Mouse (Mus musculus) lung, postnatal 10 days (tissue): ENCODE data around the gene Aldh16a1.

Source experiments
- DNase-seq: peaks from one replicate; pipeline ENCODE4 v3.0.0; 2021

Aldh16a1 gene

GRCm38 (mm10) chr7:45154096-45154992 is at the start of gene Aldh16a1, which contains the start of gene Pih1d1:
Gene Aldh16a1, minus strand, starts transcription at chr7:45154584.
Gene Pih1d1, plus strand, starts transcription at chr7:45154303.
- peak; percentile 98 for DNase-seq

- DNase-seq = no peak
These were observed 48.3 kb upstream of the Aldh16a1 start for GRCm38 (mm10) chr7:45202654-45203053.

DNA sequence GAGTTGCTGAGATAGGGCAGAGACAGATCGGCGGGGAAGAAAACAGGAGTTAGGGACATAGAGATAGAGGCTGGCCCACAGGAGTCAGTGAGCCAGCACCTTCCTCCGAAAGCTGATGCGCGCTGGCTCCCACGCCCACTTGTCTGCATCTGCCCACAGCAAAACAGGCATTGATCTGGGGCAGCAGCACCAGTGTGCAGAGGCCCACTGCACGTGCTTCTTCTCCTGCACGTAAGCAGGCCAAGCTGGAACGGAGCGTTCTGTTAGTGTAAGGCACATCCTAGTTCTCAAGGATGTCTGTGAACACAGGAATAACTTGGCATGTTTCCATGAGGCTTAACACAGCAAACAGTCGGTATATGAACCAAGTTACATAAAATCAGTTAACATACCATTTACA is 44.6 kb upstream of the Aldh16a1 start:
- DNase-seq = no peak

- peak; percentile 87 for DNase-seq
These were observed 44.1 kb upstream of the Aldh16a1 start for GRCm38 (mm10) chr7:45198435-45198834.

DNA sequence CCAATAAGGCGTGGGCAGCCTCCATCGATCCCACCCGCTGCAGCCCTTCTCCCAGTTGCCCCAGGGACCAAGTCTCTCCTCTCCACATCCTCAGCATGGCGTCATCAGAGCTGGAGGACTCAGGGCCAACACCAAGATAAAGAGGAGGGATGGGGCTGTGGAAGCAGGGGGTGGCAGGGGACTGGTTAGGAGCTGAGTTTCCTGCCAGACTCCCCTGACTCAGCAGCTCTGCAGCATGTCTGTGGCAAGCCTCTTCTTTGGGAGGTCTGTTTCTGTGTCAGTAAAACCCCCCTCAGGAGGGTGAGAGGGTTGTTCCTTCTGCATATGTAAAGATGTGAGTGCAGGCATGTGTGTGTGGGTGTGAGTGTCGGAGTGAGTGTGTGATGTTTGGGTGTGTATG is 42.6 kb upstream of the Aldh16a1 start:
- no peak for DNase-seq

GRCm38 (mm10) chr7:45196176-45196535 is 41.8 kb upstream of the Aldh16a1 start:
- no peak for DNase-seq

- DNase-seq = no peak
These were observed 41.2 kb upstream of the Aldh16a1 start for GRCm38 (mm10) chr7:45195341-45196175.

- DNase-seq = no peak
These were observed 39.7 kb upstream of the Aldh16a1 start for GRCm38 (mm10) chr7:45193871-45194785.

- no peak for DNase-seq
These were observed 39.0 kb upstream of the Aldh16a1 start for GRCm38 (mm10) chr7:45193406-45193805.

DNA sequence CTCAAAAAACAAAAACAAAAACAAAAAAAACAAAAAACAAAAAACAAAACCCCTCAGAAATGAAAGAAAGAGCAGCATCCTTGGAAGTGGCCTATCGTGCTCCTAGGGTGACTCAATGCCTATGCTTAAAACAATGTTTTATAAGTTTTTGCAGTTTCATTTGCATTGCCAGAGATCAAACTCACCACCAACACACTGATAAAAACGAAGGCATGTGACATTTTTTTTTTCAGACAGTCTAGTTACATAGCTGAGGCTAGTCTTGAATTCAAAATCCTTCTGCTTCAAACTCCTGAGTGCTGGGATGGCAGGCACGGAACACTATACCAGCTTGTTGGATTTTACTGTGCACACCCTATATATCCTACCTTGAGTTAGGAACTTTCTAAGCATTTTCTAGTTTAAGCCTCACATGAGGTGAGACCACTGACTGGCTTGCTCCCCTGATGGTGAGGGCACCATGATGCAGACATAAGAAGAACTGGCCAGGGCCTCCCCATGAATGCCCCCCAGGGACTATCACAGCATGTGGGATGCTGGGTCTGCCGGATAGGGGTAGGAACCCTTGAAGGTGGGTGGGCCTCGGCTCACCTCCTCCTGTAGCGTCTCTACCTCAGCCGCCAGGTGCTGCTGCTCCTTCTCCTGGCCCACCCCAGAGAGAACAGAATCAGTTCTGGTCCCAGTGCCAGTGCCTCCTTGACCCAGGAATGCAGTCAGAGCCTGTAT is 38.4 kb upstream of the Aldh16a1 start:
- no peak for DNase-seq

DNA sequence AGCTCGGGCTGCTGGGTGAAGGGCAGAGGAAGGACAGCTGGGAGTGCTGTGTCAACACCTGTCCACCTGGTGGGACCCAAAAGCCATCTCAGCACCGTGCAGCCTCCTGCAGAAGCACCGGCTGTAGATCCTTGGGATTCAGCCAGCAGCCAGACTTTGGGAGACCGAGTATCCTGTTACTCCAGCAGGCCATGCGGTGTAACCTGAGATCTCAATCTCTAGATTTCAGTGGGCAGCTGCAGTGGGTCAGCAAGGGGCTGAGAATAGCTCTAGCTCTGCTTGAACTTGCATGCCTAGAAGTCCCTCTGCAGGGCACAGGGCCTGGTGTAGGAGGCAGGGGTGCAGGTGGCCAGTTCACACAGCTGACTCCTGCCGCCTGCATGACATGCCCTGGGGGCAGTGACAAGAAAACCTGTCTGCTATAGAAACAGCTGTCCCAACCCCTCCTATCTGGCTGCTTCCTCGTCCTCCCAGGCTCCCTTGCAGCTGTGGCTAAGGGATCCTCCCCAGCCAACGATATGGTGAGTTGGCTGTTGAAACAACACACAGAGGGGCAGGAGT is 37.5 kb upstream of the Aldh16a1 start:
- no peak for DNase-seq

DNA sequence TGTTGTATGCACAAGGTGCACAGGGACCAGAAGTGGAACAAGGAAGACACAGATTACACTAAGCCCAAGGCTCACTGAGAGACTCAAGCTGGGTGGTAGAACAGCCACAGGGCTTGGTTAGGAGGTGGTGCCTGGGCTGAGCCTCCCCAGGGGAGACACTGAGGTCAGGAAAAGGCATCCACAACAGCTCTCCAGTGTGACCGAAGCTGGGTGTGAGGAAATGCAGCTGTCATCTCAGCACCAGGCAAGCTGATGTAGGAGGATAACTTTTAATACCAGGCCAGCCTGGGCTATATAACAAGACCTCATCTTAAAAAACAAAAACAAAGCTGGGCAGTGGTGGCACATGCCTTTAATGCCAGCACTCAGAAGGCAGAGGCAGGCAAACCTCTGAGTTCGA is 36.8 kb upstream of the Aldh16a1 start:
- DNase-seq = no peak

DNA sequence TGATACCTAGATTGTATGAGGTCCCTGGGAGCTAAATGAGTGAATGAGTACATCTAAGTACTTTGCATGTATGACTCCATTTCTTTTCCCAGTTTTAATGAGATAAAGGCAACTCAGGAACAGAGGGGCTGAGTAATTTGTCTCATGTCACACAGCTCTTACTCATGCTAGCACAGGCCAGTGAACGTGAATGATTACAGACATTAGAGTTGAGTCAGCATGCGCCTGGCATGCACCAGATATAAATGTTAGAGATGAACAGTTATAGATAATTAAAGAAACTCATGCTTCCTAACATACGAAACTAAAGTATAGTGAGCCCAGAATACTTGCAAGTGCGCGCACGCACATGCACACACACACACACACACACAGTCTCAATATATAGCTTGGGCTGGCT is 35.8 kb upstream of the Aldh16a1 start:
- DNase-seq = no peak

DNA sequence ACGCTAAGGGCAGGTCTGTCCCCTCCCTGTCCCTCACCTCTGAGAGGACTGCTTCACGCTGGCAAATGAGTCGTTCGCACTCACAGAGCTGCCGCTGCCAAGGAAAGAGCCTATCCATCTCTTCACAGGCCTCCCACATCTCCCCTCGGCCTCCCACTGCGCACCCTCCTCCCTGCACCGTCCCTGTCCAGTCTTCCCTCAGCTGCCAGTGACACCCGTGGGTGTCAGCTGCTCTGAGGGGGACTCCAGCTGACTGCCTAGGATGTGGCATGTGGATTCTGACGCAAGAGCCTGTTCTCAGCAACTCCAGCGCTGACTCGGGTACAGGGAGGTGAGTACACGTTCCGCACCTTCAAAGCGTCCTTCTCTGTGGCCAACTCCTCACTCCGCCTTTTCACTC is 35.2 kb upstream of the Aldh16a1 start:
- no peak for DNase-seq

DNA sequence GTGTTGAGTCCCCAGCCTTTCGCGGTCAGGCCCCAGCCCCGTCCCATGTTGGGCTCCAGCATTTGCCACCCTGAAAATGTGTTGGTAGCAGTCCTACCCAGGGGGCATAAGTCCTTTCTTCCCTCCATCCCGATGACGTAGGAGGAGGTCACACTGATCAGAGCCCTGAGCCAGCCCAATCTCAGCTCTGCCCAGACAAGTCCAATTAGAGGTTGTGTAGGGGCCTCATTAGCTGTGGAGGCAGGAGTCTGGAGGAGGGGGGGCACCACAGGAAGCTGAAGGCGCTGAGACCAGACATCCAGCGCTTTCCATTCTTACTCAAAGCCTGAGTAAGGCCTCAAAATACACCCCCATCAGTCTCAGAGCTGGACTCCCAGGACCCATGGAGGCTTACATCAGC is 31.5 kb upstream of the Aldh16a1 start:
- DNase-seq = no peak

DNA sequence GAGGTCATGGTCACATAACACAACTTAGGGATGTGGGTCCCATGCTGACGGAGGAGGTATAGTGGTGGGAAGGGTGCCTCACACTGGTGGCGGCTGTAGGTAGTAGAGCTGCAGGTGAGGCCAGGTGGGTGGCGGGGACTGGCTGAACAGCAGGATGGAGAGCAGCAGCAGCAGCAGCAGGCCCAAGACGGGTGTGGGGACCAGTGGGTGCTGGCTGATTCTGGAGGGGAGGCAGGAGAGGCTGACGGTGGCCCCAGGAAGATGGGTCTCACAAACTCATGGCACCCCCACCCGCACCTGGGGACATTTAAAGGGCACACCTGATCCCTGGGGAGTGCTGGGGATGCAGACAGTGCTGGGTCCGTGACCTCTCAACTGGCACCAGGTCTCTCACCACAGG is 29.3 kb upstream of the Aldh16a1 start:
- no peak for DNase-seq

DNA sequence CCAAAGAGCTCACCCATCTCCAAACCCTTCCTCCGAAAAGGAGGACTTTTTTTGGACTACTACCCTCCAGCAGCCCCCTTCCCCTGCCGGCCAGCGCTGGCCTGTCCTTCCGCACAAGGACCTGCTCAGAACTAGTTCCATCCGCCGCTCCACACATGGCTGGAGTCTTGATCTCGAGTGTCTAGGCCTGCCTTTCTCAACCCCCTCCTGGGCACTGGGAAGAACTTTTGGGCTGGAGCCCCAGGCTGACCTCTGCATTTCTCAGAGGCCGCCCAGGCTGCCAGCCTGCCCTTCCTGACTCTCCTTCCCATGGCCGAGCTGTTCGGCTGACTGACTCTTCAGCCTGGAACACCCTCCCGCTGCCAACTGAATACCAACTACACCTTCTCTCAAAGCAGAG is 28.2 kb upstream of the Aldh16a1 start:
- no peak for DNase-seq

DNA sequence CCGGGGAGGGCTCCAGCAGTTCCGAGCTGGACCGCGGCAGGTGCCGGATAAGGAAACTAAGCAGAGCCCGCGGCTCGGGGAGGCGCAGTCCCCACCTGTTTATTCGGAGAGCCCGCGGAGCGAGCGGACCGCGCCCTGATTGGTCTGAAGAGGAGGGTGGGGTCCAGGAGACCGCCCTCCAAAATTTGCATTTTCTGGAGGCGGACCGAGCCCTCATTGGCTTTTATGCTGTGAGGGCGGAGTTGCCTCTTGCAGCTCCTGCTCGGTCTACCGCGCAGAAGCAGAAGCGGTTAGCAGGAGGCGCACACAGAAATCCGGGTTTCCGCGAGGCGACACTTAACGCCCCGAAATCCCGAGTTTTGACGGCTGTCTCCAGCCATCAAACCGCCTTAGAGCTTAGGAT is 27.8 kb upstream of the Aldh16a1 start:
- DNase-seq = peak; percentile 93

GRCm38 (mm10) chr7:45181540-45181939 is 27.2 kb upstream of the Aldh16a1 start:
- DNase-seq = no peak

DNA sequence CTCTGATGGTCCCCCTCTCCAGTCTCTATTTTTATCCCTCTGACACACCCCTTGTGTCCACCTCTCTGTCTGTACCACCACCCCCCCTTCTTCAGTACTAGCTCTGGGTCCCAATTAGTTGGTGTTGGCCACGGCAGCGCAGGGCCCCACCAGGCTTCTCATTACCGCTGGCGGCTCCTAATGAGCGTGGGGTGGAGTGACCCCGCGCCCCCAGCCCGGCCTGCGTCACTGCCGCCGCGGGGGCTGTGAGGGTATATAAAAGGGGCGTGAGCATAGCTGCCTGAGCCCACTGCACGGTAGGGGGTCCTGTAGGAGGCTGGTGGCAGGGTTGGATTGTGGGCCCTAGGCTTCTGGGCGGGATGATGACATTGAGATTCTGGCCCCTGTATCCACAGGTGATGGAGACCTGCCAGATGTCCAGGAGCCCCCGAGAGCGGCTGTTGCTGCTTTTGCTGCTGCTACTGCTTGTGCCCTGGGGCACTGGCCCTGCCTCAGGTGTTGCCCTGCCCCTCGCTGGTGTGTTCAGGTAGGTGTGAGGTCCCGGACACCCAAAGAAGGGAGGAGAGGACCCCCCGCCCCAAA is 26.6 kb upstream of the Aldh16a1 start, which contains the start of gene Pth2:
TSS of gene Pth2 (plus strand) at position 100 of the 582 bp plus-strand sequence.
- DNase-seq = no peak

GRCm38 (mm10) chr7:45179469-45179868 is 25.1 kb upstream of the Aldh16a1 start, which contains the start of gene Gfy:
Gene Gfy, minus strand, starts transcription at chr7:45179569.
- DNase-seq = no peak
